Mouse (Mus musculus) small intestine, adult 2 months (tissue): Measurements from ENCODE around the gene Utrn. TPM values are rescaled to one million over a fixed set of nuclear protein-coding genes. Genes with fewer than 3 reads are reported as not detected.
A peak's percentile ranks its signal among the peaks of the same experiment; 100 is the strongest.

Source experiments
- H3K27ac ChIP-seq: fragments of 200-500 bp; 2 replicates; pipeline ENCODE4 v1.5.1; 2012; ENCODE audit warnings: low read depth, low read length, control low read depth, inconsistent platforms; ENCODE audit not compliant: insufficient read depth
- H3K27me3 ChIP-seq: fragments of 200-500 bp; 2 replicates; pipeline ENCODE4 v1.6.1; 2012; ENCODE audit warnings: mild to moderate bottlenecking, moderate library complexity, low read length, inconsistent platforms; ENCODE audit not compliant: control insufficient read depth, insufficient read depth
- H3K36me3 ChIP-seq: fragments of 200-500 bp; 2 replicates; pipeline ENCODE4 v1.6.1; 2012; ENCODE audit warnings: mild to moderate bottlenecking, low read length, control low read depth, inconsistent platforms; ENCODE audit not compliant: control insufficient read depth, insufficient read depth
- H3K4me1 ChIP-seq: fragments of 200-500 bp; 2 replicates; pipeline ENCODE4 v1.6.1; 2012; ENCODE audit warnings: low read length, inconsistent platforms, mixed read lengths; ENCODE audit not compliant: control insufficient read depth, insufficient read depth, insufficient read length
- H3K4me3 ChIP-seq: fragments of 200-500 bp; 2 replicates; pipeline ENCODE4 v1.5.1; 2012; ENCODE audit warnings: low read depth, mild to moderate bottlenecking, control low read depth, inconsistent platforms, low read length, moderate library complexity
- CTCF ChIP-seq: fragments of 200-500 bp; IDR thresholded peaks from 2 replicates; pipeline ENCODE4 v1.5.1; 2012; ENCODE audit warnings: low read depth, mild to moderate bottlenecking, control low read depth, inconsistent platforms, low read length, moderate library complexity, mixed read lengths; ENCODE audit not compliant: insufficient replicate concordance, insufficient read length; ENCODE audit errors: extremely low read depth
- POLR2A ChIP-seq: fragments of 200-500 bp; IDR thresholded peaks from 2 replicates; pipeline ENCODE4 v1.6.1; 2012; ENCODE audit warnings: low read depth, mild to moderate bottlenecking, control low read depth, inconsistent platforms, low read length, moderate library complexity
- WGBS: fragments of 180-500 bp; shearing (Covaris S2); methylation state at CpG from one replicate; pipeline ENCODE4 v1.1.7; 2018; 5-methylcytosine and 5-hydroxymethylcytosine counted together
- polyA plus RNA-seq: library from polyadenylated mRNA; depleted of rRNA; stranded (reverse); fragments of >200 nt; gene quantifications from 2 replicates; pipeline ENCODE4 v1.2.3, GENCODE M21; 2012

Utrn gene
- polyA plus RNA-seq, 1 experiment: 20.5 TPM

DNA sequence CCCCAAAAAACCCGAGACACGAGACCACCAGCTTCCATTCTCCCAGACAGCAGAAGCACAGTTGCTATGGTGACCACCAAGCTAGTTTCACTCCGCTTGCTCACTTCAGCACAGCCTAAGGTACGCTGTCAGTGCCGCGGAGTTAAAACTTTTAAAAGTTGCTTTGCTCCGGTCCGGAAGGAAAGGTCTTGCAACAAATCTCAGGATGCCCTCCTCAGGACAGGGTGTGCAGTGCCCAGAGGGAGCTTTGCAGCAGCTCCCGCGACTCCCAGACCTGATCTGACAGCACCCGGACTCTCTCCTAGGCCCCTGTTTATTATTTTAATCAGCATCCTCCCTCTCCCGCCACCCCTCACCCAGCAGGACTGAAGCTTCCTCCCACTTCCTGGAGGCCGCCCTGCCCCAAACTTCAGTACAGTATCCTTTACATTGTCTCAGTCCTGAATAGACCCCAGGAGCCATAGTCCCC, 320.5 kb downstream of the Utrn start:
- Histone ChIP-seq H3K27me3 (no peaks in the 10 kb centered on the region), H3K4me3 (peak overlapping the region; percentile 47), H3K27ac (no peak overlapping the region), H3K4me1 (peaks cover 12% of the 10 kb centered on the region), H3K36me3 (no peaks in the 10 kb centered on the region)
- no peak for TF ChIP-seq CTCF
- no peak for TF ChIP-seq POLR2A
- WGBS: 1% methylated on average over 13 of the region's 13 CpGs

DNA sequence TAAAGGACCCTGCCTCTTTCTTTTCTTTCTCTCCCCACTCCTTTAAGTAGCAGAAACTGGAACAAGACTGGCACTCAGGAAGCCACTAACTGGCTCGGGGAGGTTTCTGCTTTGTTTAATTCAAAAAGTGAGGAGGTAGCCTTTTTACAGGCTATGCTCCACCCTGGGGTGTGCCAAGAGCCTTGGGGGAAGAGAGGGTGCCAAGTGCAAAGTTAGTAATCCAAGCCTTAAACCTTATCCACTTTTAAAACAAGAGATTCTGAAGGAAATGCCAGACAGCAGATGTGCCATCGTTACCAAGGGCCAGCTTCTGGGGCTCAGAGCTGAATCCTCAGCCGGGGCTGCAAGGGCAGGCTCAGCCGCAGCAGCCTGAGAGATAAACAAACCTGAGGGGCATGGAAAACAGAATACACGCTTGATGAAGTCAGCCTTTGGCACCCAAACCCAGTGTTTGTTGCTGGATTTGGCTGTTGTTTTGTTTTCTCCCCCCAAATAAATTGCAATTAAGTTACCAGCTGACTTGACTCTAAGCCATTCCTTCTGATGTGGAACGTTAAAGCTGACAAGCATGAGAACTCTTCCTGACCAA, 322.0 kb downstream of the Utrn start:
- WGBS: 15% methylated on average over 6 of the region's 6 CpGs
- H3K4me3 ChIP-seq: peak overlapping the region; percentile 18
- no peaks in the 10 kb centered on the region for H3K36me3 ChIP-seq
- H3K4me1 ChIP-seq: peaks cover 10% of the 10 kb centered on the region
- no peak overlapping the region for H3K27ac ChIP-seq
- TF ChIP-seq POLR2A: no peak
- TF ChIP-seq CTCF: no peak
- no peaks in the 10 kb centered on the region for H3K27me3 ChIP-seq

DNA sequence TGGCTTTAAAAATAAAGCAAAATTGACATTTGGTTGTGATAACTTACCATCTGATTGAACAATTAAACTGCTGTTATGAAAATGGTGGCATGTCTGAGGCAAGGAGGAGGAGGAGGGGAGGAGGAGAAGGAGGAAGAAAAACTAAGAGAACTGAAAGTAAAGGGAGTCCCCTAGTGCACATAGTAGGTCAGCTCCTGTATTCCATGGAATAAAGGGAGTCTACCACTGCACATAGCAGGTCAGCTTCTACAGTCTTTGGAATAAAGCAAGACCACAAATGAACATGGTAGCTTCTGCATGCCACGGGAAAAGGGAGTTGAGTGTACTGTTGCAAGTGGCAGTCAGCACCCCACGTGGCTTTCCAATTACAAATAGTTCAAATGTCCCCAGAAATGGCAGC, 323.7 kb downstream of the Utrn start:
- Histone ChIP-seq H3K4me3 (no peak overlapping the region), H3K4me1 (peaks cover 10% of the 10 kb centered on the region), H3K27me3 (no peaks in the 10 kb centered on the region), H3K27ac (no peak overlapping the region), H3K36me3 (no peaks in the 10 kb centered on the region)
- TF ChIP-seq POLR2A (no peak), CTCF (no peak)
- WGBS: 30% methylated on average over 2 of the region's 2 CpGs

DNA sequence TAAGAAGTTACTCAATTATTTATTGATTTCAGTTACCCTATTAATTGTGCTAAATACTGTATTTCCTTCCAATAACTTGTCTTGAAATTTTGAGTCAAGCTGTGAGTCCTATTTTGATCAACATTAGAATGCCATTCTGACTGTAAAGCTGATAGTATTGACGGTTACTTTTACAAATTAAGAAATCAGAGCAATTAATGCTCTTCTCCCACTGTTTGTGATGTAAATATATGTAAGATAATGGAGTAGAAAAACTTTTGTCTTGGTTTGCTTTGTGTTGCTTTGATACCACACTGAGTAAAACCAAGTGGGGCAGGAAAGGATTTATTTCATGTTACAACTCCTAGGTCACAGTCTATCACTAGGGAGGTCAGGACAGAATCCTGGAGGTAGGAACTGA, 327.4 kb downstream of the Utrn start:
- H3K27ac ChIP-seq: no peak overlapping the region
- H3K4me1 ChIP-seq: no peaks in the 10 kb centered on the region; the same call in 1 of the 2 replicates
- H3K27me3 ChIP-seq: no peaks in the 10 kb centered on the region
- no peak overlapping the region for H3K4me3 ChIP-seq
- no peak for TF ChIP-seq POLR2A
- TF ChIP-seq CTCF: no peak
- peaks cover 3% of the 10 kb centered on the region; the same call in 1 of the 2 replicates for H3K36me3 ChIP-seq
- WGBS: 57% methylated on average over 1 of the region's 1 CpGs

DNA sequence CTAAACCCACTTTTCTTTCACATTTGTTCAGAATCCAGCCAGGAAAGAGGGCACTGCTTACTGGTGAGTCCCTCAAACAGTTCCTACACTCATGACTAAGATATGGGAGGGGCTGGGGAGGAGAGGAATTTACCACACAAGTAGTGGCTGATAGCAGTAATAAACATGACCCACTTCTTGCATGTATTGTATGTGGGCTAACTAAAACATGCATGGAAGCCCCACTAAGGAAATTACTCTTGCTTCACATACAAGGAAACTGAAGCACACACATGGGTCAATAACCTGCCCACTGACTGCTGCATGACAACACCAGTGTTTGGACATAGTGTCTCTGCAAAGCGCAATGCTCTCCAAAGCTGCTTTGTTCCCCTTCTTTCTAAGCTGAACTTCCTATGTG, 333.9 kb downstream of the Utrn start:
- H3K4me3 ChIP-seq: no peak overlapping the region
- H3K36me3 ChIP-seq: peaks cover 3% of the 10 kb centered on the region; the same call in 1 of the 2 replicates
- no peaks in the 10 kb centered on the region for H3K27me3 ChIP-seq
- H3K4me1 ChIP-seq: no peaks in the 10 kb centered on the region
- no peak overlapping the region for H3K27ac ChIP-seq
- 87% methylated on average over 1 of the region's 1 CpGs for WGBS
- TF ChIP-seq CTCF: no peak
- no peak for TF ChIP-seq POLR2A

DNA sequence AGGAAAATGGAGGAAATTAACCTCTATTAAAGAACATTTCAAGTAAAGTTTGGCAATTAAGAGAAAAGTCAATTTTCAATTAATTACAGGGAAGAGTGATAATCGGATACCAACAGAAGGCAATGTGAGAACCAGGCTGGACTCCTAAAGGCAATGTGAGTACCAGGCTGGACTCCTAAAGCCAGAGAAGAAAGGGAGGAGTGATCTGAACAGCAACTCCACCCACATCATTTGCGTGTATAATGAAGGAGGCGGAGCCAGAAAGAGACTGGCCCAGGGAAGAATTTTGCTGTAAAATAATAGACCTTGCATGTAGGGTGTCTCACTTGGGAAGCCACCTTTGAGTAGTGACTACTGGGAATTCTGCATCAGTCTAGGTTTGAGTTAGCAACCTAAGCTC, 334.4 kb downstream of the Utrn start:
- H3K36me3 ChIP-seq: peaks cover 3% of the 10 kb centered on the region; the same call in 1 of the 2 replicates
- H3K4me1 ChIP-seq: no peaks in the 10 kb centered on the region
- 68% methylated on average over 3 of the region's 3 CpGs for WGBS
- H3K27me3 ChIP-seq: no peaks in the 10 kb centered on the region
- H3K27ac ChIP-seq: no peak overlapping the region
- H3K4me3 ChIP-seq: no peak overlapping the region
- TF ChIP-seq POLR2A (no peak), CTCF (no peak)

DNA sequence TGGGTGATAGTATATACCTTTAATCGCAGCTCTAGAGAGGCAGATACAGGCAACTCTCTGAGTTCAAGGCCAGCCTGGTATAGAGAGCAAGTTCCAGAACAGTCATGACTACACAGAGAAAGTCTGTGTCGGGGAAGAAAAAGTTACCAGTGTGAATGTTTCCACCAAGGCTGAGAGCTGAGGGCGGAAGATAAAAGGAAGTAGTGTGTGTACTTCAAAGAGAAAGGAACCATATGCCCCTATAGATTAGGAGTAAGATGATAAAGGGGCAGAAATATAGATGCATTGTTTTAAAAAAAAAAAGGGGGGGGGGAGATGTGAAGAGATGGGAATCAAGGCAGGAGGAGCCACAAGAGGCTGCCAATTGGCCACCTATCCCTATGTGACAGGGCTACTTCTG, 334.9 kb downstream of the Utrn start:
- WGBS: 67% methylated on average over 3 of the region's 3 CpGs
- TF ChIP-seq POLR2A: no peak
- no peak for TF ChIP-seq CTCF

More for the DNA sequence above, 334.9 kb downstream of the Utrn start:
- Histone ChIP-seq H3K27ac (no peak overlapping the region), H3K36me3 (peaks cover 3% of the 10 kb centered on the region; the same call in 1 of the 2 replicates), H3K4me1 (no peaks in the 10 kb centered on the region), H3K27me3 (no peaks in the 10 kb centered on the region), H3K4me3 (no peak overlapping the region)
